Mouse (Mus musculus): Measurements from ENCODE around the gene Krt12.

Krt12 gene

DNA sequence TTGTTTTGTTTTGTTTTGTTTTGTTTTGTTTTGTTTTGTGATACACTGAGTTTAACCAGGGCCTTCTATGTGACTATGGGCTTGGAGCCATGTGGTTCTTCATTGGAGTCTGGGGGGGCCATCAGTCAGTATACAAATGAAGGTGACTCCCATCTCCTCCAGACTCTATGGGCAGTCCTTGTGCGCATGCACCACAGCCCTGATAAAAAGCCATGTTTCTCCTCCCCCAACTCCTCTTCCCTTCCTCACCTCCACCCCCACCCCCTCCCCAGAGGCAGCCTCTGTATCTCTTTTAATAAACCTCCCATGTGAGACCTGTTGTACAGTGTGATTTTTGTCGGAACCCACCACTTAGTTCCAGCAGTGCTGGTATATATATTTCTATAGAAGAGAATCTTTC is 25.4 kb downstream of the Krt12 start:
- no peak for DNase-seq

- DNase-seq, result no peak
Observed at GRCm38 (mm10) chr11:99396034-99396433, 26.0 kb downstream of the Krt12 start.

DNA sequence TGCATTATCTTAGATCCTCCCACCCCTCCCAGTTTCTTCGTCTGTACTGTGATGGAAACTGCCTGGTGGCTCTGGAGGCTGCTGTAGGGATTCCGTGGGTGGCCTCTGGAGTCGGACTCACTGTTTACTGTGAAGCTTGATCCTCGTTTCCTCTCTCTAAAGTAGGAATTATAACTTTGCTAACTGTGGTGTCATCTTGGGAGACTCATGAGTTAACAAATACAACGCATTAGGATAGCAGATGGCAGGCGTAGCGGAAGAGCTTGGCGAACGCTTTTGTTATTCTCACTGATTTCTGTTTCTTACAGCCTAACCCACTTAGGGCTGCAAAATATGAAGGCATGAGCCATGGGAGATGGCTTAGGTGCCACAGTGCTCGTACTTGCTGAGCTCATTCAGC is 29.6 kb downstream of the Krt12 start:
- no peak for DNase-seq

DNA sequence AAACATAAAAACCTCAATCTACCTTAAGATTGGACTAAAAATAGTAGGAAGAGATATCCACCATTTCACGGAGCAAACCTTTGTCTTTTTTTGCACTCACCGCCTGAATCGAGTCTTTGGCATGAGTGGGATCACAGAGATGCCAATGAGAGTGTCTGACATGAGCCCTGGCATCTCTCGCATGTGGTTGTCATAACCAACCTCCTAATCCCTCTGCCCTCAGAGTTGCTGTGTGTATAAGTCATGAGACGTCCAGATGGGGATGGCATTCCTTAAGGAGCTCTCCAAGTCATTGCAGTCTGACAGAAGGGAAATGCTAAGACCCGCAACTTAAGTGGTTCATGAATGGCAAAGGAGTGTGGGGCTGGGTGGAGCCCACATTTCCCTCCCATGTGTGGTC is 30.7 kb downstream of the Krt12 start:
- no peak for DNase-seq

DNA sequence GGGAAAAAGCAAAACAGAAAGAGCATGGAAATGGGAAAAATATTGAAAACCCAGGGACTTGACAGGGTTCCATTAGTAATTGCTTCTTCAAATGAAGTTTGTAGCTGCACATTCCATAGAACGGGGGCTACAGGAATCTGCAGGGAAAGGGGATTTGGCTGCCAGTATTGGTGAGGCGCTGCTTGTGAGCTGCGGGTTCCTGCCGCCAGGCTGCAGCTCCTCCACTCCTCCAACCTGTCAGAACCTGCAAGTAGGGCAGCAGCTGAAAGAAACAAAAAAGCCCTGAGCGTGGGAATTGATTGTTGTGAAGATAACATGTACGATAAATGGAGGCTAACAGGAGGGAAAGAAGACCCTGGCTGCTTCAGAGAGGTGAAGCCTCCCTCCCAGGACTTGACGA is 31.2 kb downstream of the Krt12 start:
- DNase-seq, result no peak

DNA sequence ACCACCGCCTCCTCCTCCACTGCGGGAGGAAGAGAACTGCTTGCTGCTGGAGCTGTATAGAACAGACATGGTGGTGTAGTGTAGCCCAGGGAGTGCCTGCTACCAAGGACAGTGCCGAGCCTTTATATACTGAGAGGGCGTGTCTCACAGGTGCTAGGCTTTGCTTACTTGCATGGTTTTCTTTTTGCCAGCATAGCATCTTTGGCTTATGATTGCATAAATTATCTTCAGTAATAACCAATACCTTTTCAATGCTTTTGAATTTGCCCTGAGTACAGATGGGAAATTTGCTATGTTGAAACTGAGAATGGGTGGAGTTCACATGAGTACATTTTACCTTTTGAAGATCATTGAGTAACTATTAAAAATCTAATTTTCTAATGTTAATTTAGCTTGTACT is 32.8 kb downstream of the Krt12 start, which contains the start of gene Krt10:
Krt10 (minus strand) TSS at position 101 of the 400 bp plus-strand sequence.
- DNase-seq, result no peak

- no peak for DNase-seq
Observed at GRCm38 (mm10) chr11:99388661-99389060, 33.4 kb downstream of the Krt12 start.

DNA sequence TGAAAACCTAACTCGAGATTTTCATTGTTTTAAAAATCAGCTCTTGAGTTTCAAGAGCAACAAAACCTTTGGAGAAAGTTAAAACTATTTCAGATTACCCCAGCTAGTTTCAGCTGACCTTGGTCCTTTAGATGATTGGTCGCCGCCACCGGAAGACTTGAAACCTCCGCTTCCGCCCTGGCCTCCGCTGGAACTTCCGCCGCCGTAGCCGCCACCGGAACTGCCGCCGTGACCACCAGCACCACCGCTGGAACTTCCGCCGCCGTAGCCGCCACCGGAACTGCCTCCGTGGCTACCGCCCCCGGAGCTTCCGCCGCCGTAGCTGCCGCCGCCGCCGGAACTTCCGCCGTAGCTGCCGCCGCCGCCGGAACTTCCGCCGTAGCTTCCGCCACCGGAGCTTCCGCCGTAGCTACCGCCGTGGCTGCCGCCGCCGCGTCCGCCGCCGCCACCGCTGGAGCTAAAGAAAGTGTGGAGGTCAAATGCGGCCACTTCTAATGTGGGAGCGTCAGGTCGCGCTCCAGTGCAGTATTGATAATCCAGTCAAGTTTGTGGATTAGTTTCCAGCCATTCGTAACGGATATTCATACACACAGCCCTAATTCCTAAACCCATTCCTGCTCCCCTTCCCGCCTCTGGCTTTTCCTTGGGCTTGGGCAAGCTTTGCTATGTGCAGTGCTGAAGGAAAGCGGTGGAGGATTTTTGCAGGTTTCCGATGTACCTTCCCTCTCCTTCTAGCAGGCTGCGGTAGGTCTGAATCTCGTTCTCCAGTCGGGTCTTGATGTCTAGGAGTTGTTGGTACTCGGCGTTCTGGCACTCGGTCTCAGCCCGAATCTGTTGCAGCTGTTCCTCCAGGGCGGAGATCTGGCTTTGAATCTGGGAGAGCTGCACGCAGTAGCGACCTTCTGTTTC is 36.0 kb downstream of the Krt12 start:
- peak; percentile 82 for DNase-seq

DNA sequence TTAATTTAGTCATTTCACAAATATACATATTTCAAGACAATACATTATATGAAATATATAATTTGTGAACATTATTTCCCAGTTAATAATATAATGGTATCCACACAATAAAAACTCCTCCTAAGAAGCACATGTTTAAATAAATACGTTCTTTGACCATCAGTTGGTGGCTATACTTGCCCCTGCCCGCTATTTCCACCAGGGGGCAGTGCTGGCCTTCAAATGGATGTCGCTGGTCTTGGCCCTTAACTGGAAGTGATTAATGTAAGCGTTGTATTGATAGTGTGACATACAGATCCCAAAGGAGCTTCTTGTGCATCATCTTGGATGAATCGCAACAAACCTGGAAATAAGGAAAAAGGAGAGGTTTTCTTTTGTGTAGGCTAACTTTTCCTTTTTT is 42.5 kb downstream of the Krt12 start:
- peak; percentile 83 for DNase-seq

- DNase-seq, result no peak
Observed at GRCm38 (mm10) chr11:99374803-99375202, 47.3 kb downstream of the Krt12 start, which contains the start of gene Krt28. TSS of gene Krt28 (minus strand) at chr11:99374903.

GRCm38 (mm10) chr11:99369853-99370451 is 52.1 kb downstream of the Krt12 start:
- peak; percentile 23 for DNase-seq

DNA sequence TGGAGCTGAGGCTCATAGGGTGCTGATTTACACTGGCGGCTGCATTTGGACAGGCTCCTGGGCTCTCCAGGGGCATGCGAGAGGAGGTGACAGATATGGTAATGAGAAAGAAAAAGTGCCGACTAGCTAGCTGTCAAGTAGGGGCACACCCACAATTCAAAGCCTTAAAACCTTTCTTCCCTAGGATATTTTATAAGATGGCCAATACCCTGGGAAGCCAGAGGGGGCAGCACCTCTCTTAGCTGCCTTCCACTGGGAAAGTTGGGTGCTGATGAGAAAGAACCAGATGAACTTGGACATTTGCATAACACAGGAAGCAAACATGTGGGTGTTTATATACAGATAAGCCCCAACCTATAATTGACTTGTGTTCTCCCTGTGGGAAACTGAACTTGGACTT is 52.8 kb downstream of the Krt12 start:
- peak; percentile 41 for DNase-seq

- DNase-seq, result peak; percentile 64
Observed at GRCm38 (mm10) chr11:99366791-99367190, 55.3 kb downstream of the Krt12 start.

Data from thymus, postnatal 4 days (tissue).